Mouse (Mus musculus): ENCODE results near the gene Inpp5k.

- no peak for TF ChIP-seq CTCF (conservative IDR thresholded peaks at IDR 0.05; ENCODE audit: low read length)
- no peak for TF ChIP-seq NANOG (IDR thresholded peaks at IDR 0.05; ENCODE audit: borderline replicate concordance, low read length)
Observed at GRCm38 (mm10) chr11:75595404-75595803, 35.4 kb upstream of the Inpp5k start.

All from E14TG2a.4 (cell line).